Mouse (Mus musculus) intestine, embryonic 14.5 days (tissue): ENCODE data around the gene Tcl1b2. TPM values are rescaled to one million over a fixed set of nuclear protein-coding genes. Genes with fewer than 3 reads are reported as not detected.
"Not testable (repeated sequence)": the region's sequence is repeated elsewhere in the genome, so short reads cannot be mapped to it uniquely, and the experiment has no call there.

Experiments used
- ATAC-seq: fragments of 200-750 bp; cut with Nextera tagmentation; replicated peaks from 2 replicates; pipeline ENCODE4 v1.8.0; 2017; ENCODE audit warnings: low read depth, moderate number of reproducible peaks, moderate TSS enrichment, moderate library complexity; ENCODE audit not compliant: low FRiP score, low TSS enrichment
- DNase-seq: peaks from one replicate; pipeline ENCODE4 v3.0.0-alpha.2; 2018; ENCODE audit warnings: low spot score
- H3K27ac ChIP-seq: fragments of 300-500 bp; sonication (generic); 2 replicates; pipeline ENCODE4 v1.5.1; 2014; ENCODE audit warnings: low read depth, mild to moderate bottlenecking, control low read depth
- H3K27me3 ChIP-seq: fragments of 300-500 bp; sonication (generic); replicated peaks from 2 replicates; pipeline ENCODE4 v1.6.1; 2014; ENCODE audit warnings: low read length, control low read depth; ENCODE audit not compliant: control insufficient read depth, insufficient read depth
- H3K36me3 ChIP-seq: fragments of 300-500 bp; sonication (generic); 2 replicates; pipeline ENCODE4 v1.6.1; 2014; ENCODE audit warnings: low read length, control low read depth; ENCODE audit not compliant: control insufficient read depth, insufficient read depth
- H3K4me1 ChIP-seq: fragments of 300-500 bp; sonication (generic); replicated peaks from 2 replicates; pipeline ENCODE4 v1.6.1; 2014; ENCODE audit warnings: low read length, control low read depth, mixed read lengths; ENCODE audit not compliant: control insufficient read depth, insufficient read depth
- H3K4me2 ChIP-seq: fragments of 300-500 bp; sonication (generic); 2 replicates; pipeline ENCODE4 v1.6.1; 2014; ENCODE audit warnings: low read length
- H3K4me3 ChIP-seq: fragments of 300-500 bp; sonication (generic); 2 replicates; pipeline ENCODE4 v1.5.1; 2014; ENCODE audit warnings: low read depth, low read length, control low read depth, mixed read lengths
- H3K9ac ChIP-seq: fragments of 300-500 bp; sonication (generic); 2 replicates; pipeline ENCODE4 v1.6.1; 2014; ENCODE audit warnings: mild to moderate bottlenecking, low read length
- H3K9me3 ChIP-seq: fragments of 300-500 bp; sonication (generic); 2 replicates; pipeline ENCODE4 v1.6.1; 2016; ENCODE audit warnings: low read length, control low read depth; ENCODE audit not compliant: control insufficient read depth
- WGBS: fragments of 180-500 bp; shearing (Covaris S2); extraction: QIAGEN DNeasy Blood & Tissue Kit; methylation state at CpG from one replicate; pipeline ENCODE4 v1.1.7; 2014; 5-methylcytosine and 5-hydroxymethylcytosine counted together
- polyA plus RNA-seq: library from polyadenylated mRNA; unstranded; fragments of >200 nt; fragmentation: Nextera tagmentation; extraction: Ambion mirVana; gene quantifications from 2 replicates; pipeline ENCODE4 v1.2.1, GENCODE M21; 2014

Tcl1b2 gene
- polyA plus RNA-seq, 1 experiment from 2014 or later: not detected

GRCm38 (mm10) chr12:105188980-105189379 is 43.2 kb downstream of the Tcl1b2 start:
- WGBS: 50% methylated on average over 2 of the region's 2 CpGs
- not testable (repeated sequence) for H3K4me1 ChIP-seq, H3K4me2 ChIP-seq, DNase-seq, H3K36me3 ChIP-seq, H3K27me3 ChIP-seq, H3K27ac ChIP-seq, H3K9me3 ChIP-seq, H3K9ac ChIP-seq, H3K4me3 ChIP-seq, ATAC-seq

GRCm38 (mm10) chr12:105190743-105191142 is 44.9 kb downstream of the Tcl1b2 start, which contains the start of gene Tcl1b3:
Tcl1b3 (plus strand) TSS chr12:105191043.
- not testable (repeated sequence) for DNase-seq, H3K9me3 ChIP-seq, ATAC-seq, H3K36me3 ChIP-seq, H3K27ac ChIP-seq, H3K4me3 ChIP-seq, H3K27me3 ChIP-seq, H3K9ac ChIP-seq, H3K4me2 ChIP-seq, H3K4me1 ChIP-seq
- WGBS: 94% methylated on average over 6 of the region's 6 CpGs

DNA sequence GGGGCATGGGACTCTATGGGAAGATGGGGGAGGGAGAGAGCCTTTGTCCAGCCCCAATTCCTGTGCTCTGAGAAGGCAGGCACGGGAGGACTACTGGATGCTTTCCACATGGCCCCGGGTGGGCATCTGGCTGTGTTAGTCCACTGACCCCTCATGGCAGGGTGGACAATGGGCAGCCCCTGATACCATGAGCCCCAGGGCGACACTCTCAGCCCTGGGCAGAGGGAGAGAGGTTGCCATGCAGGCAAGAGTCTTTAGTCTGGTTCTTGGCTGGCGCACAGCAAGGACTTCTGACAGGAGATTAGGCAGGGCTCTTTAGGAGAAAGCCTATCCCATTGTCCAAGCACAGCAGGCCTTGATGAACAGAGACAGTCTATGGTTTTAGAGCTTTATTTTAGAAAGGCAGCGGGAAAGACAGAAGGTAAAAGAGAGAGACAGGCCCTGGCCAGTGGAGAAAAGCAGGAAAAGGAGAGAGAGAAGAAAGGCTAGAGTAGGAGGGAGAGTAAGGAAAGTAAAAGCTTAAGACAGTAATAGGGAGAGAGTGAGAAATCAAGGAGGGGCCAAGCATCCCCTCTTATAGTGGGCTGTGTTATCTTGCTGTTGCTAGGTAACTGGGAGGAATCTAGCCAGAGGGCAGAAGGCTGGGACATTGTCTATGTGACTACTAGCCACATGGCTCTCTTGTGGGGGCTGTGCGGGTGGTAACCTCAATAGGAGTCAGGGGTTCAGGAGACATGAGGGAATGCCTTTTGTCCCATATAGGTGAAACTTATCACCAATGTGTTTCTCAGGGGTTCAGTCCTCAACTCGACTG is 54.1 kb downstream of the Tcl1b2 start:
- 69% methylated on average over 7 of the region's 7 CpGs for WGBS
- not testable (repeated sequence) for H3K4me1 ChIP-seq, H3K9me3 ChIP-seq, H3K36me3 ChIP-seq, H3K4me3 ChIP-seq, H3K4me2 ChIP-seq, H3K9ac ChIP-seq, H3K27ac ChIP-seq, H3K27me3 ChIP-seq, ATAC-seq, DNase-seq

- 92% methylated on average over 1 of the region's 1 CpGs for WGBS
Observed at GRCm38 (mm10) chr12:105201657-105202056, 55.8 kb downstream of the Tcl1b2 start, which contains the start of gene Tcl1b4. Tcl1b4 (plus strand) TSS chr12:105201957.

More at GRCm38 (mm10) chr12:105201657-105202056, 55.8 kb downstream of the Tcl1b2 start, which contains the start of gene Tcl1b4:
- not testable (repeated sequence) for H3K27ac ChIP-seq, H3K4me3 ChIP-seq, H3K9me3 ChIP-seq, ATAC-seq, H3K27me3 ChIP-seq, H3K4me2 ChIP-seq, DNase-seq, H3K36me3 ChIP-seq, H3K9ac ChIP-seq, H3K4me1 ChIP-seq

Other genes starting within 250 kb of the Tcl1b2 start
- 0.08 and 0.31 TPM in 2 replicates for gene Syne3, start 136.2 kb upstream of the Tcl1b2 start, polyA plus RNA-seq
- gene Glrx5, start 113.3 kb upstream of the Tcl1b2 start, polyA plus RNA-seq: 190 and 193 TPM in 2 replicates
- gene Tcl1b1, start 13.7 kb downstream of the Tcl1b2 start, polyA plus RNA-seq: not detected in 2 replicates
- gene Tcl1b5, start 30.3 kb downstream of the Tcl1b2 start, polyA plus RNA-seq: not detected in 2 replicates
- not detected in 2 replicates for gene Tcl1b3, start 45.0 kb downstream of the Tcl1b2 start, polyA plus RNA-seq
- not detected in 2 replicates for gene Tcl1b4, start 55.9 kb downstream of the Tcl1b2 start, polyA plus RNA-seq
- gene Tcl1, start 76.8 kb downstream of the Tcl1b2 start, polyA plus RNA-seq: not detected in 2 replicates
- 0.18 and 0.26 TPM in 2 replicates for gene Tunar, start 187.9 kb downstream of the Tcl1b2 start, polyA plus RNA-seq